Mouse (Mus musculus): Measurements from ENCODE around the gene Gm28539.
"Not testable (repeated sequence)": the region's sequence is repeated elsewhere in the genome, so short reads cannot be mapped to it uniquely, and the experiment has no call there.

Gm28539 gene

DNA sequence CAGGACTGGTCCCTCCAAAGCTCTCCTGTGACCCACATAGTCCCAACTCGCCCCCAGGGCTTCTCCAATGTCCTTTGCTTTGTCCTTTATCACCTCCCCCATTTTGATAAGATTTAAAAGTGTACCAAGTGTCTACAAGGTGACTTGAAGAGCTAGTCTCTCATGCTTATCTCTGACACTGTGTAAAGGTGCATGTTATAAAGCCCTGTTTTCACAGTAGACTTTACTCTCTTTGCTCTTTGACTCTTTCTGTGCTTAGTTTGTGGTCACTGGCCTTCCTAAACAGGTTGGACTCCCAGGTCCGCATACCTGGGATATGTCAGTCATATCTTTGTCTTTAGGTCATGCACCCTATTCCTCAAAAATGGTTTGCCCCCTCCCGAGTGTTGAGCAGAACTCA, 118.7 kb downstream of the Gm28539 start:
- no peak for DNase-seq (ENCODE audit: low spot score in 2 of 2)

DNA sequence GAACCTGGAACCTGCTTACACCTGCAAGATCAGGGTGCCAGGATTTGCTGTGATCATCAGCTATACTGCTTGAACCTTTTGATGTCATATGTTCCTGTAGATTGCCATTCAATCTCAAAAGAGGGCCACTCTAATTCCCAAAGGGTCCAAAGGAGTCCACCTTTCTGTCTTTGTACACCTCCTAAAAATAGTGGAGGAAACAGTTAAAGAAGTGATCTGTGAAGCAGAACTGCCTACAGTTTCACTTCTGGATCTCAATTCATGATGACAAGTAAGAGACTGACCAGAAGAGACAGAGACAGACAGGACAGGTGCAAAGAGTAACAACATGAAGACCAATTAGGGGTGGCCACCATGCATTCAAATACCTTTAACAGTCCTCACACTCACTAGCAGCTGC, 127.1 kb downstream of the Gm28539 start:
- DNase-seq (ENCODE audit: low spot score in 2 of 2): no peak

DNA sequence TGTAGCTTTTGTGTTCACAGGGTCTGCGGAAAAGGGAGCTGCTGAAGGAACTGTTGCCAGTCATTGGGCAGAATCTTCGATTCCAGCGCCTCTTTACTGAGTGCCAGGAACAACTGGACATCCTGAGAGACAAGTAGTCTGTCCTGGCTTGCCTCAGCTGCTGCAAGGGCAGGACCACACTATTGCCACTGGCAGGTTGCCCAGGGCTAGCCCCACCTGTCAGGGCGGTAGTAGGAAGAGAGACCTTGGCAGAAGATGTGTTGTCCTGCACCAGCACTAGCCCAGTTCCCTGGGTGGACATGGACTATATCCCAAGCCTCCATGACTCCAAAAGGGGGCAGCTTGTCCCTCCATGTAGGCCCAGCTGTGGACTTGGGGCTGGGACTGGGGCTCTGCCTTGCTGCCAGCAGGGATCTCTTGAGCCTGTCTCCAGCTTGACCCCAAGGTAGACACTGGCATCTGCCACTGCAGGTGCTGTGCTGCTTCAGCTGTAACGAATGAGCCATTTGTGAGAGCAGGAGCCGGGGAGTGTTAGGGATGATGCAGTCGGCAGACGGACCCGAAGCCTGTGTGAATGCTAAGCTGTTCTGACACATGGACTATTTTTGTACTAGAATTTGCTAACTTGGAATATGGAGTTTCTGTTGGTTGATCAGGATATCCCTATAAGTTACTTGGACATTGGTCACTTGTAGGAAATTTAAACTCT, 133.2 kb downstream of the Gm28539 start:
- DNase-seq (ENCODE audit: low spot score in 2 of 2): no peak

DNA sequence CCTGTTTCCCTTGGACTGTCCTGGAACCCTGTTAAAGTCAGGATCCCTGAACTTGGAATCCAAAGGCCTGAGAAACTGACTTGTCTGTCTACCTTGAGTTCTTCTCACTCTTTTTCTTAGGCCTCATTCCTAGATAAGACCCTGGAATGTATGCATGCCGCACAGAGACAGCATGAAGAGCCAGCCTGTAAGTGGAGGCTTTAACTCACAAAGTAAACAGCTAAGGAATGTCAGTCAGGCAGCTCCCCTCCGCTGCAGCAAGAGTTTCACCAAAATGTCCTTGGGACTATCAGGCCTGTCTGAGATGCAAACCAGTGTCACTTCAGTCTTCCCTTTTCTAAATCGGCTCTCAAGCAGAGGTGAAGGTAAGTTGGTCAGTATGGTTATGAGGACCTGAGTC, 134.5 kb downstream of the Gm28539 start:
- no peak for DNase-seq (ENCODE audit: low spot score in 2 of 2)

DNA sequence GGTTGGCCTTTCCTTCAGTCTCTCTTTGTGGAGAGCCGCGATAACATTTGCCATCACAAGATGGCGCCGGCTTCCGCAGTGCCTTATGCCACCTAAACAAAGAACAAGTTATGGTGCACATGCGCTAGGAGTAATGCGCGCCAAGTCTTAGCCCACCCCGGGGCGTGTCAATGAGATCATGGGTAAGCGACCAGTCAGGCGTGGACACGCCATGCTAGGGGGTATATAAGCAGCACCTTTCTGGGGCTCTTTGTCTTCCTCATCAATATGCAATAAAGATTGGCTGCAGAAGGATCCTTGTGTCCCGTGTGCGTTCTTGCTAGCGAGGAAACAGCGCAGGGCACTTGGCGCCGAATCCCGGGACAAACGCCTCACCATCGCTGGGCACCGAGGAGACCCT, 139.3 kb downstream of the Gm28539 start:
- DNase-seq (ENCODE audit: low spot score in 2 of 2): not testable (repeated sequence)

DNA sequence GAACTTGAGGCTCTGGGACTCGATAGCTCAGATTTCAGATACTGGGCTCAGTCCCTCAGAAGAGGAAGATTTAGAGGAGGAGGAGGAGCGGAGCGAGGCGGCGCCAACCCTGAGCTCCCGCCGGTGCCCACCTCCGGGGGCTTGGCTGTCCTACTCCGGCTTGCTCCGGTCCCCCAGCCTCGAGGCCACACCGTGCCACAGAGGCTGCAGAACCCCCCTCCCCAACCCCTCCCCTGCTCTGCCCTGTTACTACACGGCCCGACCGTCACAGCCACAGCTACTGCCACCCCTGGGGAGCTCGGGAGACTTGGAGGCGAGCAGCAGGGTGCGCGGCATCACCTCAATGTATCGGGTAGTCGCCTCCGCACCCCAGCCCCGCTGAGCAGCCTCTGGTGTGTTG, 139.9 kb downstream of the Gm28539 start:
- no peak for DNase-seq (ENCODE audit: low spot score in 2 of 2)

DNA sequence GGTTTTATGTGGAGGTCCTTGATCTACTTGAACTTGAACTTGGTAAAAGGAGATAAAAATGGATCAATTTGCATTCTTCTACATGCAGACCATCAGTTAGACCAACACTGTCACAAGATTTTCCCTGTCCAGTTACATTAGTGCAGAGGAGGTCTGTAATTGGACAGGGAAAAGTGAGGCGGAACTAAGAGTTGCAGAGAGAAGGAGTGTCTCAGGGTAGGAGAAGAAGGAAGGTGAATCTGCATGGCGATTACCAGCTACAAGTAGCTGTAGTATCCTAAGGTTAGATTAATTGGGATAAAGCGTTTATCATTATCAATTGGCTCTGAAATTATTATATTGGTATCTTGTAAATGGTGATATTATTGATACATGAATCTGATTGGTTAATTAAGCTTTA, 150.0 kb downstream of the Gm28539 start:
- DNase-seq (ENCODE audit: low spot score in 2 of 2): no peak

DNA sequence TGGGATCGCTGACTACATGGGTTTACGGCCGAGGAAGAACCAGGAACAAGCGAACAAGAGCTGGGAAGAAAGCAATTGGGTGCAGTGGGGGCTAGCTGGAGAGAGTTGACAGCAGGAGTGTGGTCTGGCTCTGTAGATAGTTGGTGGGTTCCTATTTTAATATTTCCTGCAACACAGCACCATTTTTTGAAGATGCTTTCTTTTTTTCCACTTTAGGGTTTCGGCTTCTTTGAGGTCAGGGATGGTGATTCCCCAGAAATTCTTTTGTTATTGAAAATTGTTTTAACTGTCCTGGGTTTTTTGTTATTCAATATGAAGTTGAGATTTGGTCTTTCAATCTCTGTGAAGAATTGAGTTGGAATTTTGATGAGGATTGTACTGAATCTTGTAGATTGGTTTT, 150.5 kb downstream of the Gm28539 start:
- DNase-seq (ENCODE audit: low spot score in 2 of 2): no peak

DNA sequence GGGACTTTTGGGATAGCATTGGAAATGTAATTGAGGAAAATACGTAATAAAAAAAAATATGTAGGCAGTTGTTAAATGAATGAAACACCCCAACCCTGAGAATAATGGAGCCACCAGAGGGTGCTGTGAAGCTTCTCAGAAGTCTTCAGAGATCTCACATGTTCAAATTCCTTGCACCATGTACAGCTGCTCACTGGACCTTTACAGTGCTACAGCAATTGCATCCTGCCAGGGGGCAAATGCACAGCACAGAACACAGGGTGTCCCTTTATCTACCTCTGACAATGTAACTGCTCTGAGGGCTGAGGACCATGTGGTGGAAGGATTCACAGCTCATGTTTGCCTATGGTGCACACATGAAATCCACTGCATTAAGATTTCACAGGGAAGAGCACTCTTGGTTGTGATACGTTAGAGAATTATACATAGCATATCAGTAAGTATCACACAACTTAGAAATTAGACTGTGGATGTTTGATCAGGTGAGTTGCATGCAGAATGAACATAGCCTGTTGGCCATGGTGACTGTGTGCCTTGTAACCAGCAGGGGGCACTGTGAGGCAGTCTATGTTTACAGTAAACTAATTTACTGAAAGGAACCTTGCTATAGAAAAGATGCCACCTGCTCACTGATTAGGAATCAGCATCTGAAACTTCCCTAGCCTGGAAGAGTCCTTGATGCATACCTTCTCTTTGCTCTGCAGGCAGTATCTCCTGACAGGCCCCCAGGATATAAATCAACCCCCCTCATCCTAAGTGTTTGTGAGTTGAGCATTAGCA, 166.4 kb downstream of the Gm28539 start:
- DNase-seq (ENCODE audit: low spot score in 2 of 2): peak; percentile 39 to 67

DNA sequence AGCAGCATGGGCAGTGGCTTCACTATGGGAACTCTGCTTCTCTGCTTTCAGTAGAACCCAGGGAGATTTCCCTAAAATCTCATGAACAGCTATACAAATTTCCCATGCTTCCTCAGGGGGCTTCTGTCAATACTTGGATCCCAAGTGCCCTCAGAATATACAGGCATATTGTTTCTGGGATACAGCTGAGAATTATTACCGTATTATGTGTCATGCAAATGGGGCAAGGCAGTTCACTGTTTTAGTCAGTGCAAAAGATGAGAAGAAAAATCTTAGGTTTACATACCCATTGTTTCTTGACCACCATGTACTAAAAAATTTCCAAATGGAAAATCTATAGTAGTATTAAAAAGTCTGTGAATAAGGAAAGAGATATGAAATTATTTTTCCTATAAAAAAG, 167.4 kb downstream of the Gm28539 start:
- no peak for DNase-seq (ENCODE audit: low spot score in 2 of 2)

DNA sequence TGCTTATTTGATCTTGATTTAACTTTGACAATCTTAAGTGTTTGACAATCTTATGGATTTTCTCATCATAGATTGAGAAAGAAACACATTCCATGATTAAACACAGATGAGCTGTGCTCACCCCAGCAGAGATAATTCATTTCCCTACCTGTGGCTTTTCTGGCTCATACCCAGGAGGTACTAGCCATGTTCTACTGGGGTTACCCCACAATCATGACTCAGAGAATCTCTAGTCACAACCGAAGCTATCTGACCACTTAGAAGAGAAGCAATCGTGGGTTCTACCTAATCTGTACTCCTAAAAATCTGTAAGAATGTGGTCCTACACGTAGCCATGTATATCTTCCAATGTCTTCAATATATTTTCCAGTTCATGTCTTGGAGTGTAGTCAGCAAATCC, 168.9 kb downstream of the Gm28539 start:
- no peak for DNase-seq (ENCODE audit: low spot score in 2 of 2)
